Mouse (Mus musculus) B cell, adult (primary cell): Measurements from ENCODE around the gene Sh3gl1. TPM values are rescaled to one million over a fixed set of nuclear protein-coding genes. Genes with fewer than 3 reads are reported as not detected.

Experiments used
- total RNA-seq: library from RNA; stranded (reverse); gene quantifications from 4 replicates; pipeline ENCODE4 v1.2.4, GENCODE M21; 2023; ENCODE audit not compliant: inconsistent age

Gene Sh3gl1
- 86.0 to 87.5 TPM (median 87.0 TPM) in 4 replicates for total RNA-seq

GRCm38 (mm10) chr17:56036176-56036900 lies at the start of gene Sh3gl1:
Gene Sh3gl1, minus strand, starts transcription at chr17:56036635.

GRCm38 (mm10) chr17:56078880-56079795 lies 42.7 kb upstream of the Sh3gl1 start, which contains the start of gene Hdgfl2:
Gene Hdgfl2, plus strand, starts transcription at chr17:56079634.

GRCm38 (mm10) chr17:56074827-56075208 lies 38.4 kb upstream of the Sh3gl1 start, which contains the start of gene Ubxn6:
Gene Ubxn6, minus strand, starts transcription at chr17:56075028.

GRCm38 (mm10) chr17:56040030-56040856 lies 3.8 kb upstream of the Sh3gl1 start, which contains the start of gene Chaf1a:
Gene Chaf1a, plus strand, starts transcription at chr17:56040439.

GRCm38 (mm10) chr17:56005415-56006061 lies 30.9 kb downstream of the Sh3gl1 start, which contains the start of the genes Stap2 and Mpnd:
Gene Stap2, minus strand, starts transcription at chr17:56005584.
Gene Mpnd, plus strand, starts transcription at chr17:56005711.

GRCm38 (mm10) chr17:55986030-55986961 lies 50.1 kb downstream of the Sh3gl1 start, which contains the start of gene Fsd1:
Gene Fsd1, plus strand, starts transcription at chr17:55986509.

GRCm38 (mm10) chr17:55969966-55970891 lies 66.2 kb downstream of the Sh3gl1 start, which contains the start of gene Shd:
Gene Shd, plus strand, starts transcription at chr17:55970467.

Other genes with a start within 250 kb of the Sh3gl1 start
- gene Zfp119a, start 157.7 kb downstream of the Sh3gl1 start, total RNA-seq, result 10.3 to 12.7 TPM (median 11.5 TPM) in 4 replicates
- gene Zfp959, start 144.5 kb downstream of the Sh3gl1 start, total RNA-seq, result 18.4 to 20.2 TPM (median 19.7 TPM) in 4 replicates
- 4.9 to 7.1 TPM (median 6.0 TPM) in 4 replicates for gene Zfp119b, start 87.1 kb downstream of the Sh3gl1 start, total RNA-seq
- gene Ebi3, start 84.0 kb downstream of the Sh3gl1 start, total RNA-seq, result 12.9 to 16.7 TPM (median 15.2 TPM) in 4 replicates
- gene Yju2, start 77.5 kb downstream of the Sh3gl1 start, total RNA-seq, result 39.6 to 52.9 TPM (median 46.2 TPM) in 4 replicates
- 0.74 to 2.0 TPM (median 1.6 TPM) in 4 replicates for gene Shd, start 66.2 kb downstream of the Sh3gl1 start, total RNA-seq
- not detected in 4 replicates for gene Fsd1, start 50.1 kb downstream of the Sh3gl1 start, total RNA-seq
- 0.42 to 0.81 TPM (median 0.61 TPM) in 3 of 4 replicates, not detected in the other for gene Stap2, start 31.1 kb downstream of the Sh3gl1 start, total RNA-seq
- gene Mpnd, start 30.9 kb downstream of the Sh3gl1 start, total RNA-seq, result 56.8 to 63.5 TPM (median 62.7 TPM) in 4 replicates
- 3.1 to 4.3 TPM (median 3.7 TPM) in 4 replicates for gene Chaf1a, start 3.8 kb upstream of the Sh3gl1 start, total RNA-seq
- 69.0 to 71.9 TPM (median 71.0 TPM) in 4 replicates for gene Ubxn6, start 38.4 kb upstream of the Sh3gl1 start, total RNA-seq
- gene Hdgfl2, start 43.0 kb upstream of the Sh3gl1 start, total RNA-seq, result 102 to 112 TPM (median 107 TPM) in 4 replicates
- not detected in 4 replicates for gene Plin4, start 73.2 kb upstream of the Sh3gl1 start, total RNA-seq
- not detected in 4 replicates for gene Plin5, start 81.0 kb upstream of the Sh3gl1 start, total RNA-seq
- not detected in 4 replicates for gene Lrg1, start 85.4 kb upstream of the Sh3gl1 start, total RNA-seq
- 0.42 to 1.1 TPM (median 0.92 TPM) in 4 replicates for gene Sema6b, start 103.7 kb upstream of the Sh3gl1 start, total RNA-seq
- 0.19 to 0.51 TPM (median 0.41 TPM) in 4 replicates for gene Tnfaip8l1, start 125.8 kb upstream of the Sh3gl1 start, total RNA-seq
- gene Mydgf, start 147.3 kb upstream of the Sh3gl1 start, total RNA-seq, result 50.0 to 56.0 TPM (median 53.0 TPM) in 4 replicates
- gene Dpp9, start 182.3 kb upstream of the Sh3gl1 start, total RNA-seq, result 52.3 to 59.2 TPM (median 53.1 TPM) in 4 replicates
- 27.2 to 30.4 TPM (median 28.6 TPM) in 4 replicates for gene Fem1a, start 220.2 kb upstream of the Sh3gl1 start, total RNA-seq
- gene Ticam1, start 240.2 kb upstream of the Sh3gl1 start, total RNA-seq, result 22.7 to 27.2 TPM (median 25.2 TPM) in 4 replicates